In genomic region chr17:25184961-25185360, GRCm38 (mm10) we compare ENCODE assay signal across 8 mouse cellular contexts. TPM values are rescaled to one million over a fixed set of nuclear protein-coding genes. Genes with fewer than 3 reads are reported as not detected.
DNase-seq lines count a peak whose midpoint lies in the region; ATAC-seq and TF ChIP-seq lines count a peak whose summit lies in the region.

No protein-coding gene starts in this region.

- DNase-seq in heart, postnatal 25 days (ENCODE audit: low spot score) = no peak
- DNase-seq in MEL (ENCODE audit: low read depth, low spot score) = peak; percentile 52
- no peak for DNase-seq in T-cell, adult 2 months (ENCODE audit: low spot score)
- no peak for DNase-seq in gastrocnemius, adult 8-10 months (ENCODE audit: low spot score in 2 of 2)
- no peak for DNase-seq in cerebellum, adult 11-12 months

- H3K79me2 ChIP-seq in MEL (ENCODE audit: control insufficient read depth, insufficient read depth, low read length, poor library complexity) = peaks cover 34% of the 10 kb centered on the region

- ATAC-seq in heart, embryonic 14.5 days (ENCODE audit: insufficient number of reproducible peaks, insufficient read depth, low FRiP score, low read depth) = no peak
- peak; percentile 5 for ATAC-seq in forebrain, embryonic 16.5 days
- peak; percentile 7; the same call in 1 of the 2 replicates for ATAC-seq in megakaryocyte progenitor cell, adult 5-6 weeks (replicated peaks; ENCODE audit: poor library complexity)

- H3K9ac ChIP-seq in heart, embryonic 14.5 days (ENCODE audit: low read length) = peak overlapping the region; percentile 83
- peak overlapping the region; percentile 85 for H3K9ac ChIP-seq in MEL (ENCODE audit: control insufficient read depth, low read depth, low read length, poor library complexity, severe bottlenecking)
- H3K9ac ChIP-seq in forebrain, embryonic 16.5 days (replicated peaks; ENCODE audit: low read depth, low read length) = peak overlapping the region; percentile 70

- no peak for TF ChIP-seq EP300 in MEL (IDR thresholded peaks at IDR 0.05; ENCODE audit: low read depth in 1 of 2, low read length in 2 of 2)

- H3K27me3 ChIP-seq in heart, embryonic 14.5 days (ENCODE audit: control insufficient read depth, insufficient read depth, low read length) = peaks cover 9% of the 10 kb centered on the region; the same call in 1 of the 2 replicates
- H3K27me3 ChIP-seq in MEL (ENCODE audit: control insufficient read depth in 1 of 2, insufficient read depth in 2 of 2, low read length in 2 of 2) = peaks cover 0 to 1% of the 10 kb centered on the region in 2 experiments; a peak in 1 of 4 replicates
- H3K27me3 ChIP-seq in forebrain, embryonic 16.5 days (replicated peaks; ENCODE audit: control insufficient read depth, insufficient read depth, low read length) = no peaks in the 10 kb centered on the region; the same call in 1 of the 2 replicates

- H3K4me2 ChIP-seq in heart, embryonic 14.5 days (ENCODE audit: low read length) = peak overlapping the region; percentile 99
- peak overlapping the region; percentile 100 for H3K4me2 ChIP-seq in forebrain, embryonic 16.5 days (ENCODE audit: low read length)

- H3K4me3 ChIP-seq in heart, embryonic 14.5 days (ENCODE audit: control insufficient read depth in 1 of 2, insufficient read depth in 1 of 2, low read depth in 1 of 2, low read length in 2 of 2) = peak overlapping the region; percentile 87 to 96
- H3K4me3 ChIP-seq in MEL (ENCODE audit: control insufficient read depth in 1 of 2, insufficient read depth in 1 of 2, low read depth in 2 of 2, low read length in 2 of 2) = peak overlapping the region; percentile 84 to 87
- H3K4me3 ChIP-seq in forebrain, embryonic 16.5 days (replicated peaks; ENCODE audit: low read length) = peak overlapping the region; percentile 96

- peak overlapping the region in 1 of 2 experiments; percentile 87; a peak in 1 of 4 replicates for H3K27ac ChIP-seq in heart, embryonic 14.5 days (replicated peaks in 1 of 2; ENCODE audit: control insufficient read depth in 1 of 2, insufficient read depth in 1 of 2, low read depth in 2 of 2, low read length in 2 of 2)
- H3K27ac ChIP-seq in MEL (ENCODE audit: control insufficient read depth, low read depth, low read length) = peak overlapping the region; percentile 50
- no peak overlapping the region for H3K27ac ChIP-seq in forebrain, embryonic 16.5 days (ENCODE audit: low read length)

- H3K4me1 ChIP-seq in heart, embryonic 14.5 days (ENCODE audit: control insufficient read depth in 2 of 2, insufficient read depth in 2 of 2, low read length in 2 of 2) = peaks cover 11 to 32% of the 10 kb centered on the region in 2 experiments
- peaks cover 4 to 18% of the 10 kb centered on the region in 2 experiments for H3K4me1 ChIP-seq in MEL (ENCODE audit: control insufficient read depth in 1 of 2, insufficient read depth in 2 of 2, low read length in 2 of 2)
- peaks cover 35% of the 10 kb centered on the region for H3K4me1 ChIP-seq in forebrain, embryonic 16.5 days (replicated peaks; ENCODE audit: control insufficient read depth, insufficient read depth, low read length)

- TF ChIP-seq CTCF in MEL (IDR thresholded peaks at IDR 0.05 in 2 of 3, conservative IDR thresholded peaks at IDR 0.05 in 1 of 3; ENCODE audit: control insufficient read depth in 1 of 3, insufficient read depth in 1 of 3, low read depth in 2 of 3, low read length in 3 of 3, poor library complexity in 1 of 3, severe bottlenecking in 1 of 3) = no peak

- TF ChIP-seq POLR2A in MEL (IDR thresholded peaks at IDR 0.05; ENCODE audit: control insufficient read depth in 1 of 2, insufficient read depth in 1 of 2, low read depth in 1 of 2, low read length in 2 of 2, poor library complexity in 1 of 2) = 0 out of 4 replicates have a peak, but pooled peaks of 1 of the 2 experiments have one; percentile 8

- no peaks in the 10 kb centered on the region for H3K36me3 ChIP-seq in heart, embryonic 14.5 days (ENCODE audit: control insufficient read depth, insufficient read depth, low read length)
- peaks cover 0 to 11% of the 10 kb centered on the region in 2 experiments; a peak in 2 of 4 replicates for H3K36me3 ChIP-seq in MEL (ENCODE audit: control insufficient read depth in 1 of 2, insufficient read depth in 2 of 2, low read length in 2 of 2)
- H3K36me3 ChIP-seq in forebrain, embryonic 16.5 days (ENCODE audit: control insufficient read depth, insufficient read depth) = no peaks in the 10 kb centered on the region

- H3K9me3 ChIP-seq in heart, embryonic 14.5 days (ENCODE audit: control insufficient read depth, low read length) = no peaks in the 10 kb centered on the region
- no peaks in the 10 kb centered on the region for H3K9me3 ChIP-seq in MEL (replicated peaks; ENCODE audit: insufficient read depth, low read length)
- no peaks in the 10 kb centered on the region for H3K9me3 ChIP-seq in forebrain, embryonic 16.5 days (ENCODE audit: control insufficient read depth, low read length)

- WGBS in heart, embryonic 14.5 days = 9% methylated on average over 17 of the region's 17 CpGs
- 9% methylated on average over 17 of the region's 17 CpGs for WGBS in forebrain, embryonic 16.5 days

- intact Hi-C loops in heart, postnatal 25 days (cut with DNase I) = loop anchor here (1.0 to 5.0 kb wide), 5 partner anchors 48 to 298 kb away; partner anchors contain the start of genes Cramp1l, Ift140, Nubp2 and Spsb3

- TF ChIP-seq RAD21 in MEL (IDR thresholded peaks at IDR 0.05; ENCODE audit: low read depth, low read length) = no peak

TF ChIP-seq in MEL, 35 proteins besides CTCF, POLR2A, EP300 and RAD21:
- TF ChIP-seq HCFC1 (IDR thresholded peaks at IDR 0.05; ENCODE audit: low read depth, low read length) (no peak), GABPA (IDR thresholded peaks at IDR 0.05; ENCODE audit: low read depth, low read length) (no peak), USF1 (IDR thresholded peaks at IDR 0.05; ENCODE audit: low read depth, low read length) (no peak), NRF1 (IDR thresholded peaks at IDR 0.05; ENCODE audit: insufficient read depth, low read depth, low read length, poor library complexity, severe bottlenecking) (peak; percentile 50; the same call in 1 of the 2 replicates), ZKSCAN1 (IDR thresholded peaks at IDR 0.05; ENCODE audit: low read depth, low read length) (no peak)

RNA-seq across cellular contexts. Expression of gene BC003965, which starts 0.6 kb away (rescaled TPM):
- polyA plus RNA-seq in heart, embryonic 14.5 days (2014; fragmentation: Nextera tagmentation; extraction: Ambion mirVana) = 22.5 and 25.1 TPM in 2 replicates
- total RNA-seq in heart, postnatal 25 days (2021) = 10 to 100 TPM; 22.1 to 23.2 TPM
- 19.8 and 22.0 TPM in 2 replicates for total RNA-seq in MEL (2012; rRNA removed)
- polyA plus RNA-seq in MEL (2012; ENCODE audit: insufficient read depth in 1 of 2, insufficient read length in 2 of 2, low read depth in 1 of 2, low replicate concordance in 2 of 2, missing spikeins in 1 of 2) = 10 to 100 TPM in 1 of 2 experiments, not detected in 1; 29.2 TPM
- 37.2 and 38.4 TPM in 2 replicates for polyA plus RNA-seq in forebrain, embryonic 16.5 days (2015; fragmentation: Nextera tagmentation; extraction: Ambion mirVana)
- total RNA-seq in megakaryocyte progenitor cell, adult 5-6 weeks (2015) = 16.6 and 20.3 TPM in 2 replicates
- 7.0 and 11.5 TPM in 2 replicates for total RNA-seq in megakaryocyte progenitor cell, adult 5-6 weeks (2017)
- 10 to 100 TPM; 13.8 to 15.5 (median 14.8) TPM for total RNA-seq in gastrocnemius, adult 8-10 months (2022)

RNA-seq across cellular contexts. Expression of gene Unkl, which starts 3.2 kb away (rescaled TPM):
- polyA plus RNA-seq in heart, embryonic 14.5 days (2014; fragmentation: Nextera tagmentation; extraction: Ambion mirVana) = 2.2 and 2.7 TPM in 2 replicates
- 1 to 10 TPM; 8.4 to 9.6 TPM for total RNA-seq in heart, postnatal 25 days (2021)
- 16.6 and 18.0 TPM in 2 replicates for total RNA-seq in MEL (2012; rRNA removed)
- 10 to 100 TPM in 1 of 2 experiments, not detected in 1; 42.4 TPM for polyA plus RNA-seq in MEL (2012; ENCODE audit: insufficient read depth in 1 of 2, insufficient read length in 2 of 2, low read depth in 1 of 2, low replicate concordance in 2 of 2, missing spikeins in 1 of 2)
- 15.0 and 15.2 TPM in 2 replicates for polyA plus RNA-seq in forebrain, embryonic 16.5 days (2015; fragmentation: Nextera tagmentation; extraction: Ambion mirVana)
- 6.1 and 6.2 TPM in 2 replicates for total RNA-seq in megakaryocyte progenitor cell, adult 5-6 weeks (2015)
- 7.7 and 8.2 TPM in 2 replicates for total RNA-seq in megakaryocyte progenitor cell, adult 5-6 weeks (2017)
- total RNA-seq in gastrocnemius, adult 8-10 months (2022) = 1 to 10 TPM; 3.2 to 5.4 (median 4.3) TPM

RNA-seq across cellular contexts. Expression of gene Gm38655, which starts 9.7 kb away (rescaled TPM):
- not detected in 2 replicates for polyA plus RNA-seq in heart, embryonic 14.5 days (2014; fragmentation: Nextera tagmentation; extraction: Ambion mirVana)
- not detected for total RNA-seq in heart, postnatal 25 days (2021)
- total RNA-seq in MEL (2012; rRNA removed) = not detected in 2 replicates
- polyA plus RNA-seq in MEL (2012; ENCODE audit: insufficient read depth in 1 of 2, insufficient read length in 2 of 2, low read depth in 1 of 2, low replicate concordance in 2 of 2, missing spikeins in 1 of 2) = not detected
- polyA plus RNA-seq in forebrain, embryonic 16.5 days (2015; fragmentation: Nextera tagmentation; extraction: Ambion mirVana) = not detected in 2 replicates
- not detected in 2 replicates for total RNA-seq in megakaryocyte progenitor cell, adult 5-6 weeks (2015)
- not detected in 2 replicates for total RNA-seq in megakaryocyte progenitor cell, adult 5-6 weeks (2017)
- total RNA-seq in gastrocnemius, adult 8-10 months (2022) = not detected

RNA-seq across cellular contexts. Expression of gene Ccdc154, which starts 22.7 kb away (rescaled TPM):
- polyA plus RNA-seq in heart, embryonic 14.5 days (2014; fragmentation: Nextera tagmentation; extraction: Ambion mirVana) = not detected in 2 replicates
- total RNA-seq in heart, postnatal 25 days (2021) = not detected
- 0.10 and 0.12 TPM in 2 replicates for total RNA-seq in MEL (2012; rRNA removed)
- under 1 TPM in 1 of 2 experiments, not detected in 1; 0.19 TPM for polyA plus RNA-seq in MEL (2012; ENCODE audit: insufficient read depth in 1 of 2, insufficient read length in 2 of 2, low read depth in 1 of 2, low replicate concordance in 2 of 2, missing spikeins in 1 of 2)
- not detected in 2 replicates for polyA plus RNA-seq in forebrain, embryonic 16.5 days (2015; fragmentation: Nextera tagmentation; extraction: Ambion mirVana)
- total RNA-seq in megakaryocyte progenitor cell, adult 5-6 weeks (2015) = not detected in 2 replicates
- total RNA-seq in megakaryocyte progenitor cell, adult 5-6 weeks (2017) = 0.14 TPM in 1 of 2 replicates, not detected in the other
- not detected for total RNA-seq in gastrocnemius, adult 8-10 months (2022)

RNA-seq across cellular contexts. Expression of gene Clcn7, which starts 51.8 kb away (rescaled TPM):
- polyA plus RNA-seq in heart, embryonic 14.5 days (2014; fragmentation: Nextera tagmentation; extraction: Ambion mirVana) = 16.4 and 17.2 TPM in 2 replicates
- total RNA-seq in heart, postnatal 25 days (2021) = 10 to 100 TPM; 25.5 to 27.5 TPM
- total RNA-seq in MEL (2012; rRNA removed) = 9.8 and 10.9 TPM in 2 replicates
- polyA plus RNA-seq in MEL (2012; ENCODE audit: insufficient read depth in 1 of 2, insufficient read length in 2 of 2, low read depth in 1 of 2, low replicate concordance in 2 of 2, missing spikeins in 1 of 2) = 10 to 100 TPM in 1 of 2 experiments, not detected in 1; 16.4 TPM
- polyA plus RNA-seq in forebrain, embryonic 16.5 days (2015; fragmentation: Nextera tagmentation; extraction: Ambion mirVana) = 30.2 and 34.3 TPM in 2 replicates
- total RNA-seq in megakaryocyte progenitor cell, adult 5-6 weeks (2015) = 7.3 and 7.8 TPM in 2 replicates
- total RNA-seq in megakaryocyte progenitor cell, adult 5-6 weeks (2017) = 8.1 and 9.6 TPM in 2 replicates
- total RNA-seq in gastrocnemius, adult 8-10 months (2022) = 10 to 100 TPM; 13.0 to 18.3 (median 16.0) TPM
